Mouse (Mus musculus): Measurements from ENCODE around the gene Tgfb2. TPM values are rescaled to one million over a fixed set of nuclear protein-coding genes. Genes with fewer than 3 reads are reported as not detected.

Gene Tgfb2
- polyA plus RNA-seq, 1 experiment from 2014 or later = 45.0 TPM

DNA sequence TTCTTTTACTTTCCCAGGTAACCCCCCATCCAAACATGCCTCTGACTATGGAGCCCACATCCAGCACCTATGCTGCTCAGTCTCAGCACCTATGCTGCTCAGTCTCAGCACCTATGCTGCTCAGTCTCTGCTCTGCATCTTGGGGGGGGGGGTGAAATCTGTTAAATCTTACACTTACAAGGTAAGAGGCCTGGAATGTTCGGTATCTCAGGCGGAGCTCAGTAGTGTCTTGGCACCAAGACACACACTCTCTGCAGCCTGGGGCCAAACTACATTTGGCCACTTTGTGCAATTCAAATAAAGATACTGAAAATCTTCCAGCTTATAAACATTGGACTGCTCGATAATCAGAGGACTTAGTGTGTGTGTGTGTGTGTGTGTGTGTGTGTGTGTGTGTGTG is 31.2 kb downstream of the Tgfb2 start:
- Histone ChIP-seq H3K27me3 (ENCODE audit: control insufficient read depth, insufficient read depth, low read length) (no peaks in the 10 kb centered on the region), H3K9ac (ENCODE audit: low read length) (no peak overlapping the region), H3K4me1 (ENCODE audit: control insufficient read depth, insufficient read depth, low read length) (no peaks in the 10 kb centered on the region; the same call in 1 of the 2 replicates), H3K27ac (replicated peaks; ENCODE audit: low read depth, low read length) (no peak overlapping the region), H3K4me2 (ENCODE audit: low read depth, severe bottlenecking) (no peak overlapping the region), H3K36me3 (ENCODE audit: control insufficient read depth, insufficient read depth, low read length) (no peaks in the 10 kb centered on the region), H3K9me3 (ENCODE audit: control insufficient read depth, low read length) (no peaks in the 10 kb centered on the region), H3K4me3 (ENCODE audit: low read depth, low read length) (no peak overlapping the region)
- DNase-seq (ENCODE audit: low spot score) (no peak), ATAC-seq (ENCODE audit: insufficient number of reproducible peaks, low FRiP score, low TSS enrichment, low read depth) (no peak)
- 84% methylated on average over 3 of the region's 3 CpGs for WGBS

DNA sequence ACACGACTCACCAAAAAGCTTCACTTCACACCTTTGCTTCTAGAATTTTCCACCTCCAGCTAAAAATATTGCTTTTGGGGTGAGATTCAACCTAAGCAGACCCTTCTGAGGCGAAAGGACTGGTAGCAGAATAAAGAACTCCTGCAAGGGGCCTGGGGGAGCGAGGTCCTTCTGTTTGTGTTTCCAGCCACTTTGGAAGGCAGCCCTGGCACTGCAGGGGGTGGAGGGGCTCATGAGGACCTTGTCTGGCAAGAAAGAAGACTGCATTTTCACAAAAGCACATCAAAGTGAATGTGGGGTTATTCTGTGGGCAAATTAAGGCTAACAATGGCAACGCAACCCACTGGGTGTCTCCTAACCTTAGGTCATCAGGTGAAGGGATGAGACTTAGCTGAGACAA is 32.6 kb downstream of the Tgfb2 start:
- Histone ChIP-seq H3K9me3 (ENCODE audit: control insufficient read depth, low read length) (no peaks in the 10 kb centered on the region), H3K36me3 (ENCODE audit: control insufficient read depth, insufficient read depth, low read length) (no peaks in the 10 kb centered on the region), H3K27me3 (ENCODE audit: control insufficient read depth, insufficient read depth, low read length) (no peaks in the 10 kb centered on the region), H3K4me2 (ENCODE audit: low read depth, severe bottlenecking) (no peak overlapping the region), H3K4me1 (ENCODE audit: control insufficient read depth, insufficient read depth, low read length) (no peaks in the 10 kb centered on the region; the same call in 1 of the 2 replicates), H3K4me3 (ENCODE audit: low read depth, low read length) (no peak overlapping the region), H3K9ac (ENCODE audit: low read length) (no peak overlapping the region), H3K27ac (replicated peaks; ENCODE audit: low read depth, low read length) (no peak overlapping the region)
- DNase-seq (ENCODE audit: low spot score) (no peak), ATAC-seq (ENCODE audit: insufficient number of reproducible peaks, low FRiP score, low TSS enrichment, low read depth) (no peak)
- 76% methylated on average over 4 of the region's 4 CpGs for WGBS

DNA sequence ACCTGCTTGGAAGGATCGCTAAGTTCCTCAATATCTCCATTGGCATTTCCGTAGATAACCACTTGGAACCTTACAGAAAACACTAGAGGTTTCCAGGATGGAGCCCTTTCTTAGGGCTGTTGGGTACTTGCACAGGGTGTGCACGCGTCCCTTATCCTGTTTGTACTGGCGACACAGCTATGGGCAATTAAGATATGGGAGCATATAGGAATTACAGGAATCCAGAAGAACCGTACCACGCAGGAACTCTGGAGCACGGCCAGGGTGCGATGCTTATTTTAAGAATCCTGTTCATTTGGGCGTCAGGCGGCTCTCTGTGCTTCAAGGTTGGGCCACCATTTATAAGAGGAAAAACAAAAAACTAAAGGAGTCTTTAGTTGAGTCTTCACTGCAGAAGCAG is 42.4 kb downstream of the Tgfb2 start:
- Histone ChIP-seq H3K27me3 (ENCODE audit: control insufficient read depth, insufficient read depth, low read length) (no peaks in the 10 kb centered on the region), H3K9me3 (ENCODE audit: control insufficient read depth, low read length) (no peaks in the 10 kb centered on the region), H3K4me3 (ENCODE audit: low read depth, low read length) (no peak overlapping the region), H3K27ac (replicated peaks; ENCODE audit: low read depth, low read length) (no peak overlapping the region), H3K36me3 (ENCODE audit: control insufficient read depth, insufficient read depth, low read length) (no peaks in the 10 kb centered on the region), H3K4me1 (ENCODE audit: control insufficient read depth, insufficient read depth, low read length) (no peaks in the 10 kb centered on the region), H3K4me2 (ENCODE audit: low read depth, severe bottlenecking) (no peak overlapping the region), H3K9ac (ENCODE audit: low read length) (no peak overlapping the region)
- WGBS = 93% methylated on average over 11 of the region's 11 CpGs
- DNase-seq (ENCODE audit: low spot score) (no peak), ATAC-seq (ENCODE audit: insufficient number of reproducible peaks, low FRiP score, low TSS enrichment, low read depth) (no peak)

DNA sequence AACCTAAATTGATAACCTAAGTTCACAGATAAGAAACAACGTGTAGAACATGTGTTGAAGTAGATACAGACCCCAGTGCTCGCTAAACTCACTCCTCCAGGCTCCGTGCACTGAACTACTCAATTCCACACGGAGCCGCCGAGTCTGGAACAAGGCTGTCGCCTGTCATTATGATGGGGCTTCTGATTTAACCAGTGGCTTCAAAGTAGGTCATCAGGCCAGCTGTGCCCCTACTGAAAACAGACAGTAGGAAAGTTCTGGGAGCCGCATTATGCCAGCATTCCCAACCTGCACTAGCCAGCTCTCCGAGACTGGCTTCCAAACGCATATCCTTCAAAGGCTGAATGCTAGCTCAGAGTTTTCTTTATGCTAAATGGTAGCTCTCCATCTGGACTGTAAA is 42.8 kb downstream of the Tgfb2 start:
- no peak overlapping the region for H3K4me2 ChIP-seq (ENCODE audit: low read depth, severe bottlenecking)
- H3K27ac ChIP-seq (replicated peaks; ENCODE audit: low read depth, low read length) = no peak overlapping the region
- H3K36me3 ChIP-seq (ENCODE audit: control insufficient read depth, insufficient read depth, low read length) = no peaks in the 10 kb centered on the region
- H3K4me3 ChIP-seq (ENCODE audit: low read depth, low read length) = no peak overlapping the region
- DNase-seq (ENCODE audit: low spot score) = no peak
- WGBS = 71% methylated on average over 10 of the region's 10 CpGs
- no peak for ATAC-seq (ENCODE audit: insufficient number of reproducible peaks, low FRiP score, low TSS enrichment, low read depth)
- H3K4me1 ChIP-seq (ENCODE audit: control insufficient read depth, insufficient read depth, low read length) = no peaks in the 10 kb centered on the region
- H3K27me3 ChIP-seq (ENCODE audit: control insufficient read depth, insufficient read depth, low read length) = no peaks in the 10 kb centered on the region
- H3K9ac ChIP-seq (ENCODE audit: low read length) = no peak overlapping the region
- no peaks in the 10 kb centered on the region for H3K9me3 ChIP-seq (ENCODE audit: control insufficient read depth, low read length)

DNA sequence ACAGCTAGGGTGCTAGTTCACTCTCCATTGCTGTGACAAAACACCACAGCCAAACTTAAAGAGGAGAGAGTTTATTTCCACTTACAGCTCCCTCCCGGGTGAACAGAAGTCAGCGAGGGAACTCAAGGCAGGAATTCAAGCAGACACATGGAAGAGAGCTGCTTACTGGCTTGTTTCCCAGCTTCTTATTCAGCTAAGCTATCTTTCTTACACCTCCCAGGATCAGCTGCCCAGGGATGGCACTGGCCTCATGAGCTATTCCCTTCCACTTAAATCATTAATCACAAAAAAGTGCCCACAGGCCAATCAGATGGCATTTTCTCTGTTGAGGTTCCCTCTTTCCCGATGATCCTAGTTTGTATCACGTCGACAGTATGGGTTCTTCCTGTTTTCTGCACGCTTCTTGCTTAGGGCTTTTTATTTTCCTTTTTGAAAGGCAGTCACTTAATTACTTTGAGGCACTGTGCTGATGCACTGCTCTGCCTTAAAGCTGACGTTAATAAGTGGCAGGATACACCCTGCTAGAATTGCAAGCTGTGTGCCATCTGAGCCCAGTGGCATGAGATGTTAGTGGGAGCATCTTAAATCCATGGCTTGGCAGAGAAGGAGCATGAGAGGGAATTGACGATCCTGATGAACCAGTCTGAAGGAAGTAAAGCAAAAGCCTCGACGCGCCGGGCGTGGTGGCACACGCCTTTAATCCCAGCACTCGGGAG is 44.4 kb downstream of the Tgfb2 start:
- H3K9ac ChIP-seq (ENCODE audit: low read length) = no peak overlapping the region
- H3K4me3 ChIP-seq (ENCODE audit: low read depth, low read length) = no peak overlapping the region
- 81% methylated on average over 15 of the region's 15 CpGs for WGBS
- no peaks in the 10 kb centered on the region for H3K36me3 ChIP-seq (ENCODE audit: control insufficient read depth, insufficient read depth, low read length)
- H3K4me1 ChIP-seq (ENCODE audit: control insufficient read depth, insufficient read depth, low read length) = no peaks in the 10 kb centered on the region
- no peak overlapping the region for H3K27ac ChIP-seq (replicated peaks; ENCODE audit: low read depth, low read length)
- H3K27me3 ChIP-seq (ENCODE audit: control insufficient read depth, insufficient read depth, low read length) = no peaks in the 10 kb centered on the region
- no peak for DNase-seq (ENCODE audit: low spot score)
- no peak for ATAC-seq (ENCODE audit: insufficient number of reproducible peaks, low FRiP score, low TSS enrichment, low read depth)
- H3K4me2 ChIP-seq (ENCODE audit: low read depth, severe bottlenecking) = no peak overlapping the region
- no peaks in the 10 kb centered on the region for H3K9me3 ChIP-seq (ENCODE audit: control insufficient read depth, low read length)

DNA sequence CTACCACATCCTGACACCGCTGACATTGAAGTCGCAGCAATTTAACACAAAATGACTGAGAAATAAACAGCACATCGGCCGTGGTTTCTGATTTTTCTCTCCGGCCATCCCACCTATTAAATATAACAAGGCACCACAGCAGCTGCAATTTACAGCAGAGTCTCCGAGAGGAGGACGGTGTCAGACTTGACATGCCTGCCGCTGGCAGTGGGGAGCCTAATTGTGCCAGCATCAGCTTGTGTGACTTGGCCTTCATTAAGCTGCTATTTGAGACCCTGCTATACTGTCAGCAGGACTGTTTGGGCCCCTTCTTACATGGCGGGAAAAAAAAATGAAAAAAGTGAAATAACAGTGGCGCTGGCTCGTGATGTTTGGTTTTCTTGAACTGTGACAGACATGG is 47.0 kb downstream of the Tgfb2 start:
- Histone ChIP-seq H3K4me2 (ENCODE audit: low read depth, severe bottlenecking) (no peak overlapping the region), H3K4me3 (ENCODE audit: low read depth, low read length) (no peak overlapping the region), H3K9ac (ENCODE audit: low read length) (no peak overlapping the region), H3K36me3 (ENCODE audit: control insufficient read depth, insufficient read depth, low read length) (no peaks in the 10 kb centered on the region), H3K4me1 (ENCODE audit: control insufficient read depth, insufficient read depth, low read length) (no peaks in the 10 kb centered on the region), H3K9me3 (ENCODE audit: control insufficient read depth, low read length) (no peaks in the 10 kb centered on the region), H3K27me3 (ENCODE audit: control insufficient read depth, insufficient read depth, low read length) (no peaks in the 10 kb centered on the region), H3K27ac (replicated peaks; ENCODE audit: low read depth, low read length) (no peak overlapping the region)
- DNase-seq (ENCODE audit: low spot score) (no peak), ATAC-seq (ENCODE audit: insufficient number of reproducible peaks, low FRiP score, low TSS enrichment, low read depth) (no peak)
- WGBS = 62% methylated on average over 11 of the region's 11 CpGs

DNA sequence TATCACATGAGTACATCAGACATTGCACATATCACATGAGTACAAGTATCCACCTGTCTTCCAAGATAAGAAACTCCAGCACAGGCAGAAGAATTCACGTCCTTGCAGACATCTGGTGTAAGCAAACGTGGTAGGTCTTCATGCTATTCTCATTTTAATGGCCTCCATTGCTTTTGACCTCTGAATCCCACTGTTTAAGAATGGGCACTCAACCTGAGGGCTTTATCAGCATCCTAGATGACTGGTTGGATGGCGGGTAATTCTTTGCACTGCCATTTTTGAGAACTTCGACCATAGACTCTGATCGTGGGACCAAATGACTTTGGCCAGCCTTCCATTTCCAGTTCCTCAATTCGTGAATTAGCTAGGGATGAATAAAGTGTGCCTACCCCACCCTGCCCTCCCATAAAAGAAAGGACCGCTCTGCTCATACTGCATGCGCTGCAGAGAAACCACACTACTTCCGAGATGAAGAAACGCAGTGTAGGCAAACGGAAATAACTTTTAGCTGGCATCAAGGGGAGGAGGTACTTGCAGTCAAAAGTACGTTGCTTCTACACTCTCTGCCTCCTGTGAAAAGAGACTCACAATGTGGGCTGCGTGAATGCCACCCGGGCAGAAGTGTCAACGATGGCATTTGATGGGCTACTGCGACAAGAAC is 48.1 kb downstream of the Tgfb2 start:
- Histone ChIP-seq H3K4me1 (ENCODE audit: control insufficient read depth, insufficient read depth, low read length) (0 out of 2 replicates have a peak, but pooled peaks cover 3% of the 10 kb centered on the region), H3K27ac (replicated peaks; ENCODE audit: low read depth, low read length) (no peak overlapping the region), H3K9me3 (ENCODE audit: control insufficient read depth, low read length) (no peaks in the 10 kb centered on the region), H3K27me3 (ENCODE audit: control insufficient read depth, insufficient read depth, low read length) (no peaks in the 10 kb centered on the region), H3K9ac (ENCODE audit: low read length) (no peak overlapping the region), H3K36me3 (ENCODE audit: control insufficient read depth, insufficient read depth, low read length) (no peaks in the 10 kb centered on the region), H3K4me3 (ENCODE audit: low read depth, low read length) (no peak overlapping the region), H3K4me2 (ENCODE audit: low read depth, severe bottlenecking) (no peak overlapping the region)
- DNase-seq (ENCODE audit: low spot score) (no peak), ATAC-seq (ENCODE audit: insufficient number of reproducible peaks, low FRiP score, low TSS enrichment, low read depth) (no peak)
- 90% methylated on average over 16 of the region's 16 CpGs for WGBS

DNA sequence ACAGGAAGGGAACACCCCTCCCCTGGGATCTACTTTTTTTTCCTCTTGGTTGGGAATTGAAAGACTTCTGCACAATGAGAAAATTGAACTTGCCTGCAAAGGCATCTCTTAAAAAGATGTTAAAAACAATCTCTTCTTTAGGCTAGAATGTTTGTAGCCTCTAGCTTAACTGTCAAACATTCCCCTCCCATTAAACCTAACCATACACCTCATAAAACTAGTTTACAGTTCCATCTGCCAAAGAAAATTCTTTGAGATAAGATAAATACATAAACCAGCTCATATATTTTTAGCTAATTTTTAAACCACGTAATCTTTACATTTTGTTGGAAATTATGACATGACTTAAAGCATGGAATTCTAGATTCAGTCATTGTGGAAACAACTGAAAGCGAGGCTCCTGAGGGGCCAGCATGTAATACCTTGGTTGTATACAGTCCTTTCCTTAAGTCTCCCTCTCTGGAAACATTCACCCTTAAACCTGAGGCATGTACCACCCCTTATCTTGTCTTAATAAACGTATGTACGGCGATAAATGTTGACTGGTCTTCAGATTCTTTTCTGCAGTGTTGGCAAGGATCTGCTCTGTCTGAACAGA is 49.0 kb downstream of the Tgfb2 start:
- Histone ChIP-seq H3K36me3 (ENCODE audit: control insufficient read depth, insufficient read depth, low read length) (no peaks in the 10 kb centered on the region), H3K9me3 (ENCODE audit: control insufficient read depth, low read length) (no peaks in the 10 kb centered on the region), H3K27ac (replicated peaks; ENCODE audit: low read depth, low read length) (no peak overlapping the region), H3K4me1 (ENCODE audit: control insufficient read depth, insufficient read depth, low read length) (0 out of 2 replicates have a peak, but pooled peaks cover 4% of the 10 kb centered on the region), H3K9ac (ENCODE audit: low read length) (no peak overlapping the region), H3K4me2 (ENCODE audit: low read depth, severe bottlenecking) (no peak overlapping the region), H3K27me3 (ENCODE audit: control insufficient read depth, insufficient read depth, low read length) (no peaks in the 10 kb centered on the region), H3K4me3 (ENCODE audit: low read depth, low read length) (no peak overlapping the region)
- ATAC-seq (ENCODE audit: insufficient number of reproducible peaks, low FRiP score, low TSS enrichment, low read depth) (no peak), DNase-seq (ENCODE audit: low spot score) (no peak)
- 92% methylated on average over 5 of the region's 5 CpGs for WGBS
